Mouse (Mus musculus): ENCODE results near the gene Mpst. TPM values are rescaled to one million over a fixed set of nuclear protein-coding genes. Genes with fewer than 3 reads are reported as not detected.

Mpst gene
- polyA plus RNA-seq, 1 experiment from 2014 or later: 2.3 TPM

DNA sequence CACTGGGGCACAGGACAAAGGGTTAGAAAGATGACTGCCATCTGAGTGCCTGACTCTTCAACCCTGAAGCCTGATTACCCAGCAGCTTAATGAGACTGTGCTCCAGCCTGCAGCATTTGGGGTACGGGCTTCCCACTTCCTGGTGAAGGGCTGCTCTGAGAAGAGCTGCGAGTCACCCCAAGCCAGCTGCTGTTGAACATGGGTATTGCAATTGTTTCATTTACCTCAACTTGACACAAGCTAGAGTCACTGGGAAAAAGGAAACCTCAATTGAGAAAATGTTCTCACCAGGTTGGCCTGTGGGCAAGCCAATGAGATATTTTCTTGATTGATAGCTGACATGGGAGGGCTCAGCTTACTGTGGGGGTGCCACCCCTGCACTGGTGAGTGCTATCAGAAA is 56.8 kb downstream of the Mpst start:
- H3K27me3 ChIP-seq: no peaks in the 10 kb centered on the region
- no peak overlapping the region for H3K4me3 ChIP-seq
- H3K36me3 ChIP-seq (ENCODE audit: poor library complexity, severe bottlenecking): no peaks in the 10 kb centered on the region
- no peak overlapping the region for H3K9ac ChIP-seq
- H3K27ac ChIP-seq: no peak overlapping the region
- no peaks in the 10 kb centered on the region for H3K4me1 ChIP-seq
- H3K4me2 ChIP-seq: no peak overlapping the region
- WGBS: 79% methylated on average over 2 of the region's 2 CpGs
- ATAC-seq: no peak
- H3K9me3 ChIP-seq (replicated peaks): no peaks in the 10 kb centered on the region

Other genes starting within 250 kb of the Mpst start
- gene Ift27, start 232.3 kb upstream of the Mpst start, polyA plus RNA-seq (2015; fragmentation: Nextera tagmentation; extraction: Ambion mirVana): 148 and 160 TPM in 2 replicates
- gene Pvalb, start 200.0 kb upstream of the Mpst start, polyA plus RNA-seq (2015; fragmentation: Nextera tagmentation; extraction: Ambion mirVana): not detected in 2 replicates
- gene Ncf4, start 161.6 kb upstream of the Mpst start, polyA plus RNA-seq (2015; fragmentation: Nextera tagmentation; extraction: Ambion mirVana): 0.68 and 1.0 TPM in 2 replicates
- 0.10 TPM in 1 of 2 replicates, not detected in the other for gene Csf2rb2, start 100.7 kb upstream of the Mpst start, polyA plus RNA-seq (2015; fragmentation: Nextera tagmentation; extraction: Ambion mirVana)
- 0.40 and 0.43 TPM in 2 replicates for gene Csf2rb, start 80.7 kb upstream of the Mpst start, polyA plus RNA-seq (2015; fragmentation: Nextera tagmentation; extraction: Ambion mirVana)
- gene Tex33, start 10.5 kb upstream of the Mpst start, polyA plus RNA-seq (2015; fragmentation: Nextera tagmentation; extraction: Ambion mirVana): not detected in 2 replicates
- gene Tst, start 509 bp upstream of the Mpst start, polyA plus RNA-seq (2015; fragmentation: Nextera tagmentation; extraction: Ambion mirVana): 12.0 and 15.9 TPM in 2 replicates
- gene Kctd17, start 22.1 kb downstream of the Mpst start, polyA plus RNA-seq (2015; fragmentation: Nextera tagmentation; extraction: Ambion mirVana): 84.6 and 104 TPM in 2 replicates
- gene Tmprss6, start 62.2 kb downstream of the Mpst start, polyA plus RNA-seq (2015; fragmentation: Nextera tagmentation; extraction: Ambion mirVana): 0.49 TPM in 1 of 2 replicates, not detected in the other
- not detected in 2 replicates for gene Il2rb, start 88.9 kb downstream of the Mpst start, polyA plus RNA-seq (2015; fragmentation: Nextera tagmentation; extraction: Ambion mirVana)
- 4.1 and 5.8 TPM in 2 replicates for gene C1qtnf6, start 125.0 kb downstream of the Mpst start, polyA plus RNA-seq (2015; fragmentation: Nextera tagmentation; extraction: Ambion mirVana)
- gene Sstr3, start 138.3 kb downstream of the Mpst start, polyA plus RNA-seq (2015; fragmentation: Nextera tagmentation; extraction: Ambion mirVana): 0.96 and 1.4 TPM in 2 replicates
- 2.9 and 3.4 TPM in 2 replicates for gene Rac2, start 166.4 kb downstream of the Mpst start, polyA plus RNA-seq (2015; fragmentation: Nextera tagmentation; extraction: Ambion mirVana)
- gene Cyth4, start 190.6 kb downstream of the Mpst start, polyA plus RNA-seq (2015; fragmentation: Nextera tagmentation; extraction: Ambion mirVana): 3.1 and 3.4 TPM in 2 replicates

Measured in forebrain, embryonic 13.5 days (tissue).